Mouse (Mus musculus): ENCODE results near the gene Gucd1.

The Gucd1 gene

GRCm38 (mm10) chr10:75504234-75505129, 13.3 kb downstream of the Gucd1 start:
- intact Hi-C loops (cut with DNase I): no loop called here

GRCm38 (mm10) chr10:75503692-75504091, 14.1 kb downstream of the Gucd1 start:
- intact Hi-C loops (cut with DNase I): no loop called here

- intact Hi-C loops (cut with DNase I): no loop called here
These were observed 16.1 kb downstream of the Gucd1 start for GRCm38 (mm10) chr10:75501641-75502040.

GRCm38 (mm10) chr10:75500345-75500744, 17.4 kb downstream of the Gucd1 start:
- intact Hi-C loops (cut with DNase I): no loop called here

- intact Hi-C loops (cut with DNase I): loop anchor here (10.0 kb wide), 1 partner anchor 245 kb away; no protein-coding TSS in a partner anchor
These were observed 18.0 kb downstream of the Gucd1 start for GRCm38 (mm10) chr10:75499791-75500190.

GRCm38 (mm10) chr10:75499214-75499613, 18.6 kb downstream of the Gucd1 start:
- intact Hi-C loops (cut with DNase I): loop anchor here (10.0 kb wide), 1 partner anchor 244 kb away; no protein-coding TSS in a partner anchor

- intact Hi-C loops (cut with DNase I): loop anchor here (10.0 kb wide), 1 partner anchor 241 kb away; no protein-coding TSS in a partner anchor
These were observed 21.9 kb downstream of the Gucd1 start for GRCm38 (mm10) chr10:75495921-75496320.

GRCm38 (mm10) chr10:75495304-75495703, 22.5 kb downstream of the Gucd1 start:
- intact Hi-C loops (cut with DNase I): loop anchor here (10.0 kb wide), 1 partner anchor 241 kb away; no protein-coding TSS in a partner anchor

- intact Hi-C loops (cut with DNase I): loop anchor here (10.0 kb wide), 1 partner anchor 237 kb away; no protein-coding TSS in a partner anchor
These were observed 25.9 kb downstream of the Gucd1 start for GRCm38 (mm10) chr10:75491936-75492262.

GRCm38 (mm10) chr10:75491234-75491935, 26.4 kb downstream of the Gucd1 start:
- intact Hi-C loops (cut with DNase I): loop anchor here (10.0 kb wide), 1 partner anchor 237 kb away; no protein-coding TSS in a partner anchor

- intact Hi-C loops (cut with DNase I): loop anchor here (10.0 kb wide), 1 partner anchor 236 kb away; no protein-coding TSS in a partner anchor
These were observed 27.0 kb downstream of the Gucd1 start for GRCm38 (mm10) chr10:75490731-75491130.

GRCm38 (mm10) chr10:75489522-75489921, 28.2 kb downstream of the Gucd1 start:
- intact Hi-C loops (cut with DNase I): no loop called here

- intact Hi-C loops (cut with DNase I): loop anchor here (2.0 kb wide), 1 partner anchor 44 kb away; no protein-coding TSS in a partner anchor
These were observed 30.6 kb downstream of the Gucd1 start for GRCm38 (mm10) chr10:75487131-75487530.

GRCm38 (mm10) chr10:75486086-75486979, 31.4 kb downstream of the Gucd1 start:
- intact Hi-C loops (cut with DNase I): loop anchor here (2.0 kb wide), 1 partner anchor 44 kb away; no protein-coding TSS in a partner anchor

- intact Hi-C loops (cut with DNase I): loop anchor here (5.0 kb wide), 1 partner anchor 167 kb away; the partner anchor contains the start of gene Adora2a
These were observed 33.0 kb downstream of the Gucd1 start for GRCm38 (mm10) chr10:75484767-75485166.

- intact Hi-C loops (cut with DNase I): loop anchor here (5.0 kb wide), 1 partner anchor 167 kb away; the partner anchor contains the start of gene Adora2a
These were observed 33.7 kb downstream of the Gucd1 start for GRCm38 (mm10) chr10:75484066-75484465.

- intact Hi-C loops (cut with DNase I): loop anchor here (5.0 kb wide), 1 partner anchor 166 kb away; the partner anchor contains the start of gene Adora2a
These were observed 34.8 kb downstream of the Gucd1 start for GRCm38 (mm10) chr10:75482919-75483483.

- intact Hi-C loops (cut with DNase I): loop anchor here (5.0 kb wide), 1 partner anchor 165 kb away; the partner anchor contains the start of gene Adora2a
These were observed 35.5 kb downstream of the Gucd1 start for GRCm38 (mm10) chr10:75482271-75482670.

- intact Hi-C loops (cut with DNase I): loop anchor here (5.0 kb wide), 1 partner anchor 164 kb away; the partner anchor contains the start of gene Adora2a
These were observed 36.1 kb downstream of the Gucd1 start for GRCm38 (mm10) chr10:75481703-75482102.

GRCm38 (mm10) chr10:75479955-75480354, 37.8 kb downstream of the Gucd1 start:
- intact Hi-C loops (cut with DNase I): loop anchor here (5.0 kb wide), 1 partner anchor 163 kb away; the partner anchor contains the start of gene Adora2a
